Mouse (Mus musculus): Measurements from ENCODE around the gene Chfr.

DNA sequence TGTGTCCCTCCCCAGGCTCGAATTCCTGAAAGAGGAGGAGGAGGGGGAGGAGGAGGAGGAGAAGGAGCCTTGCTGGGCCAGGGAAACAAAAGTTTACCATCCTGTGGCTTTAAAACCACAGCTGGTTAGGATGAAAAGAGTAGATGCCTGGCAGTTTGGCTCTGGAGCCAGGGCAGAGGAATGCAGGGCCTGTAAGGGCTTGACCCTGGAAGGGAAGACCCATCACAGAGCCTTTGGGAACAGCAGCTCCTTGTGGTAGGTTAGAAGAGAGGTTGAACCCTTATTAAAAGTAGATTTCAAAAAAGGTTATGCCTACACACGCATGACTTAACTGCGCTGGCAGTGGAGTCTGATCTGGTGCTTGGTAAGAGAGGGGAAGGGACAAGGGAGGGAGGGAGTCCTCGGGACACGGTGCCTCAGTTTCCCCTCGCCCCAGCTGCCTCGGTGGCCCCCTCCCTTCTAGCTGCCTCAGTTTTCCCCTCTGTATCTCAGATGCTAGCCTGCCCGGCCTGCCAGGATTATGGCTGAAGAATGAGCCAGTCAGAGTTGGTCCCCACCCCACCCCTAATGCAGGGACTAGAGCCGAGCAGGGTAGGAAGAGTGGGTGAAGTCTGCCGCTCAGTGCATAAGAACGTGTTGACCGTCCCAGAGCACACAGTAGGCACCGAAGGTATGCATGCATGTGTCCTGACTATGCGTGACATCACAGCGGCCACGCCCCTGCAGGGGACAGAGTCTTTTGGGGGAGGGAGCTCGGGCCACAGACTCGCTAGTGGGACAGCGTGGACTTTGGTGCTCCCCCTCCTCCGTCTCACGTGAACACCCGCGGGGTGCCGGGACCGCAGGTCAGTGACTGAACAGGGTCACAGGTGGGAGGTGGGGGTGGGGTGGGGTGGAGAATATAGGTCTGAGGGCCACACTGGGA lies 35.7 kb upstream of the Chfr start, which contains the start of gene Plcxd1:
- TF ChIP-seq CTCF (IDR thresholded peaks at IDR 0.05; ENCODE audit: low read depth, low read length) (no peak), POLR2A (IDR thresholded peaks at IDR 0.05; ENCODE audit: extremely low read depth, insufficient read depth, low read length) (no peak)
